Mouse (Mus musculus) left cerebral cortex, adult 11 months (tissue): ENCODE results near the gene Plekhg2.

Source experiments
- DNase-seq: peaks from one replicate; pipeline ENCODE4 v3.0.0; 2022; ENCODE audit warnings: low spot score

Gene Plekhg2

DNA sequence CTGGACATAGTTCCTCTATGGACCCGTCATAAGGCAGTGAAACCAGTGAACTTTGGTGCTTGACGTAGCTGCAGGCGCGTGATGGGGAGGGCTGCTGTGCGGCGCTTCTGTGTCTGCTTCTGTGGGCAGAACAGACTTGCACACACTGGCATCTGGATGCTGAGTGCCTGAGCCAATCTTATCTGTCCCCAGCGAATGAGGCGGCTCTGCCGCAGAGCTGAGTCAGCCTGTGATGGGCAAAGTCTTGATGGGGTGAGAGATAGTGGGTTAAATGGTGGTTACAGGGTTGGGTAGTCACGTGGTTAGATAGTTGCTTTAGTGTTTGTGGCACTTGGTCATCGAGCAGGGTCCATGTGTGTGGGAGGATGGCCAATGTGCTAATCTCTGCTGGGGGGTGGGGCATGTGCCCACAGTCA lies 10.6 kb upstream of the Plekhg2 start:
- peak; percentile 63 for DNase-seq

DNA sequence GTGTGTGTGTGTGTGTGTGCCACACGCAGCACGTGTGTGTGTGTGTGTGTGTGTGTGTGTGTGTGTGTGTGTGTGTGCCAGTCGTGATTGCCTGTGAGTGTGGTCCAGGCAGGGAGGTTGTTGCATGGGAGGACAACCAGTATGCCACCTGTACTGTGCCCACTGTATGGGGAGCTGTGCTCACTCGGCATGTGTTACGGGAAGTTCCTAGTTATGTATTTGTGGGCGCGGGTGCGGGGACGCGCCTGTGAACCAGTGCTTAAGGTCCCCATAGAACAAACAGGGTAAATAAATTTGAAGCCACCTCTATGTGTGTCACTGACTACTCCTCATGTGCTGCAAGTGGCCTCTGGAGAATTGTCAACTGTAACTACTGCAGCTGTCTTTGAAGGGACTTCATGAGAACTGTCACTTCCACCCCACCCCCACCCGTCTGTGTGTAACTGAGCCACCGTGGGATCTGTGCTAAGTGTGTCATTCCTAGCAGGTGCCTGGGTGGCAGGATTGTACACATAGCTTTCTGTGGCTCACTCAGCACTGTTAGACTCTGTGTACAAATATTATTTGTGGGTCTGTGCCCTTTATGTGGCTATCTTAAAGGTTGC lies 10.1 kb upstream of the Plekhg2 start:
- DNase-seq, result no peak

DNA sequence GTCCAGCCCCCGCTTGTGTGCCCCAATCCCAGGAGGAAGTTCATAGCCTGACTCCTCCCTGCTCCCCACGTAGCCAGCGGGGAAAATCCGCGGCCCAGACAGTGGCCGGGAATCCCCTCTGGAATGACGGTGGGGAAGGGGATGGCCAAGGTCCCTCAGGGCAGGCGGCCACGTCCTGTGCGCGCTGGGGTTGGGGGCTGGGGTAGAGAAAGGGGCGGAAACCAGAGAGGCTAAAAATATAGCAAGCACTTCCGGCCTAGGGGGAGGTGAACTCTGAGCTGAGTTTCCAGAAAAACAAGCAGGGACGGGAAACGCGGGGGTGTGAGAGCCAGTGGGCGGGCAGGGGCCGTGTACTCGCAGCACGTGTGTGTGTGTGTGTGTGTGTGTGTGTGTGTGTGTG lies 9.5 kb upstream of the Plekhg2 start:
- no peak for DNase-seq

DNA sequence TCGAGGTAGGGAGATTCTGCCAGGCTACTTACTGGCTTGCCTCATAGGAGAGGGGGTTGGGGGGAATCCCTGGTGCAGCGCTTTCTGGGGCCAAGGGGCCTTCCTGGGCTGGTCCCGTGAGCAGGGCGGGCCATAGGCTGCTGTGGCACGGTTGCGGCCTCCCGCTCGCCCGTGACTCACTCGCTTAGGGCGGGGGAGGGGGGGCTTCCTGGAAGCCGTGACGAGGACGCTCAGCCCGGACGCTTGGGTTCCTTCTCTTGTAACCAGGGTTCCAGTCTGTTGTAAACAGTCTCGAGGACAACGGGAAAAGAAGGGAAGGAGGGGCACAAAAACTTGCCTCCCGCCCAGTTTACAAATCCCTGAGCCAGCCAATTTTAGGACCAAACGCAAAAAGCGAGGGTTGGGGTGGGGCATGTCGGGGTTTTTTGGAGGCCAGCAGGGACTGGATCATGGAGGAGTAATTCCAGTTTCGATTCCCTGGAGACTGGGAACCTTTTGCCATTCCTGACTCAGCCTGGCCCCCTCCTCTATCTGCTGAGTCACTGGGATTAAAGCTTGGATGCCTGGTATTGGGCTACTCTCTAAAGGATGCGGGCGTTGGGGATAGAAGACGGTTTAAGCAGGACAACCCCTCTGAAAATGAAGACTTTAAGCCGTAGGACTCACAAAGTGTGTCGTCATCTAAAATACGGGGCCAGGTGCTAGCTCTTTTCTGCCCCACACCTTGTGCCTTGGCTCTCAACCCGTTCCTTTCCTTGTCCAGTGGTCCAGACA lies 8.8 kb upstream of the Plekhg2 start:
- no peak for DNase-seq

DNA sequence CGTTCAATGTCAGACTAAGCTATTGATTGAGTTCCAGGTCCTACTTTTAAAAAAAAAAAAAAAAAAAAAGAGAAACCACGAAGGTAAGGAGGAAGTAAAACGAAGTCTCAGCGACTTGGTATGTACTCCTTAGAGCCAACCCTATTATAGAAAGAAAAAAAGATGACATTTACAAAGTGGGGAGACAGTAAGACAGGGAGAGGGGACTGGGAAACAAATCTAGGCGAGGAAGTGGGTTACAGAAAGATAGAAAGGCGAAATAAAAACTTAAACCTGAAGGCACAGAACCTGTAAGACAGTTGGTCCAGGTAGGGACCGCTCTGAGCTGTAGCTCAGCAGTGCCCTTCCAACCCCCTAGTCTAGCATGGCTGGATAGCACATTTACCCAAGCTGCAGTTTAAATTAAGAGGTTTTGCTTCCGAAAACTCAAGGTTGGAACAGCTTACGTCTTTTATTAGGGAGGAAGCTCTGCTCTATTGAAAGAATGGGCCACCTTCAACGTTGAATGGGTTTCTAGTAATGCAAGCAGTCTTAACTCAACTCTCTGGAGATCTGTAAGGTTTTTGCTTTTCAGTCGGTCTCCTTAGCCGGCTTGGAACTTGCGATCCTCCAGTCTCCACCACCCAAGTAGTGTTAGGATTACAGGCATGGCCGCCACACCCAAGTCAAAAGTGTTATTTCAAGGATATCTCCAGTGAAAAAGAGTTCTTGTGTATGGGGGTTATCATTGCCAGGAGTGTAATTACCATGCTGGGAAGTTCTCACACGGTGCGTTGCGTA lies 8.0 kb upstream of the Plekhg2 start, which contains the start of gene Zfp36:
Gene Zfp36 (minus strand): TSS at position 17 of the 780 bp plus-strand sequence.
- DNase-seq, result no peak

DNA sequence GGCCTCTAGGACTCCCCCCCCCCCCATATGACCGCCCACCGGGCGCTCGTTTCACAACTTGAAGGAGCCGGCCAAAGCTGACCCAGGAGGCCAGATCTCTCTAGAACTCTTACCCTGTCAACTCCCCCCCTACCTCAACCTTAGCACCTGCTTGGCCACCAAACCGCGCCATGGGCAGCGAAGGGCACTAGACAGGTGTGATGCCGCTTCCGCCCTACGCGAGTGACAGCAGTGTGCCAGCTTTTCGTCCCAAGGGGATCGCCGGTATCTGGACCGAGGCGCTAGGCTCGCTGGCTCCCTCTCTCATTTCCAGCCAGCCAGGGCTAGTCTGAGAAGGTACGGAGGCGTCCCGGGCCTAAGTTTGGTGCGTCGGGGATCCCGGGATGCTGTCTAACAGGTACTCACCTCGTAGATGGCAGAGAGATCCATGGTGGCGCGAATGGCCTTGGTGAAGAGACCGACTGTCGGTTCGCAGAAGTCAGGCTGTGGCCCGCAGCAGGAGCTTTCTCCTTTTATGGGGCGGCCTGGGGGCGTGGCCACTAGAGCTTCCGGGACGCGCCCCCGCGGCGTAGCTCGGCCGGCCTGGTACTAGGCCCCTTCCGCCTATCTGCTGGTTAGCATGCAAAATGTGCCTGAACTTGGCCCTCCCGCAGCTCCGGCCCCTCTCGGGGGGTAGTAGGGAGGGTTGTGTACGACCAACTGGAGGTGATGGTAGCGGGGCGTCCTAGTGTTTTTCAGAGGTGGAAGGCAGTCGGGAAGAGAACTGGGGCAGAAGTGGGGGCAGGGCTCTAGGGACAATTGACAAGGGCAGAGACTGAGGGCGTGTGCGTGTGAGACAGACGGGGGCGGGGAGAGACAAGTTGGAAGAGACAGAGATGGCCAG lies 6.6 kb upstream of the Plekhg2 start:
- peak; percentile 70 for DNase-seq

DNA sequence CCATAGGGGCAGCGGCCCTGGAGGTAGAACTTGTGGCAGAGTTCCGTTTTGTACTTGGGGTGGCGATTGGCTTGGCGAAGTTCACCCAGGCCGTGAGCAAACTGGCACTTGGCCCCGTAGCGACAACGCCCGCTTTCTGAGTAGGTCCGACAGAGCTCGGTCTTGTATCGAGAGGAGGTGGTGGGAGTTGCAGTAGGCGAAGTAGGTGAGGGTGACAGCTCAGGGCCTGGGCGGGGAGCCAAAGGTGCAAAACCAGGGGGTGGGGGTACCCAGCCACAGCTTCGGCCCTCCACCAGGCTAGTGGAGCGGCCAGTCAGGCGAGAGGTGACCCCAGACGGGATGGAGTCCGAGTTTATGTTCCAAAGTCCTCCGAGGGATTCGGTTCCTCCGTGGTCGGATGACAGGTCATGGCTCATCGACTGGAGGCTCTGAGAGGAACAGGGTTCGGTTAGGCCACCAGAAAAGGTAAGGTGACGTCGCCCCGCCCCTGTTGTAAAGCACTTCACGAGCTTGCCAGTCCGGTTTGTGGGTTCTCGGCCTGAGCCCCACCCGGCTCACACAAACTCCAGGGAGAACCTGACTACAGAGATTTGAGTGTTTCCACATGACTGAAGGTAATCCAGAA lies 5.8 kb upstream of the Plekhg2 start:
- DNase-seq, result no peak

DNA sequence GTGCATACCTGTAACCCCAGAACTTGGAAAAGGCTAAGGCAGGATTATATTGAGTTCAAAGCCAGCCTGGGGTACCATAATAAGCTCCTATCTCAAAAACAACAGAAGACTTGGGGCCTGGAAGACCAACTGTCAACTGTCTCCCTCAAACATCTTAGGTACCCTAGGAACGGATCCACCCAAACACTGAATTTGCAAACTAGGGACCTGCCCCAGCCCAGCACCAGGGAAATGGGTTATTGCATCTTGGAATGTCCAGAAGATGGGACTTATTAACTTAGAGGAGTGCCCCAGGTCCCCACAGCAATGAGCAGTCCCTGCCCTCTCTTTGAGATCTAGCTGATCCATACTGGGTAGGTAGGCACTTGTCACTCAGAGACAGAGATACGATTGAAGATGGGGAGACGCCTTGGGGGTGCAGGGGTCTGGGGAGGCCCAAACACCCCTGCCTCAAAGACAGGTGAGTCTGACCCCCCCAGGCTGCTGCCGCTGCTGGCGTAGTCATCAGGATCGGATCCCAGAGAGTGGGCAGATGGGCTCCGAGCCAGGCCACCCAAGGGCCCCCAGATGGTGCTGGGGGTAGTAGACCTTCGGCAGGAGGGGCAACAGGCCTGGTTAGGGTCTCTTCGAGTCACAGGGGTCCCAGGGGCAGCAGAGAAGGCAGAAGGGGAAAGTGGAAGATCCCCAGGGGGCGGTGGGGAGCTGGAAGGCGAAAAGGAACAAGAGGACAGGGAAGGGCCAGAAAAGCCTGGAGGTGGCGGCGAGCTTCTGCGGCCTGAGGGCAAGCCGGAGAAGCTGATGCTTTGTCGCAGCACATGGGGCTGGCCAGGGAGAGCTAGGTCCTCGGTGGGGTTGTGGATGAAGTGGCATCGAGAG lies 5.0 kb upstream of the Plekhg2 start:
- no peak for DNase-seq

DNA sequence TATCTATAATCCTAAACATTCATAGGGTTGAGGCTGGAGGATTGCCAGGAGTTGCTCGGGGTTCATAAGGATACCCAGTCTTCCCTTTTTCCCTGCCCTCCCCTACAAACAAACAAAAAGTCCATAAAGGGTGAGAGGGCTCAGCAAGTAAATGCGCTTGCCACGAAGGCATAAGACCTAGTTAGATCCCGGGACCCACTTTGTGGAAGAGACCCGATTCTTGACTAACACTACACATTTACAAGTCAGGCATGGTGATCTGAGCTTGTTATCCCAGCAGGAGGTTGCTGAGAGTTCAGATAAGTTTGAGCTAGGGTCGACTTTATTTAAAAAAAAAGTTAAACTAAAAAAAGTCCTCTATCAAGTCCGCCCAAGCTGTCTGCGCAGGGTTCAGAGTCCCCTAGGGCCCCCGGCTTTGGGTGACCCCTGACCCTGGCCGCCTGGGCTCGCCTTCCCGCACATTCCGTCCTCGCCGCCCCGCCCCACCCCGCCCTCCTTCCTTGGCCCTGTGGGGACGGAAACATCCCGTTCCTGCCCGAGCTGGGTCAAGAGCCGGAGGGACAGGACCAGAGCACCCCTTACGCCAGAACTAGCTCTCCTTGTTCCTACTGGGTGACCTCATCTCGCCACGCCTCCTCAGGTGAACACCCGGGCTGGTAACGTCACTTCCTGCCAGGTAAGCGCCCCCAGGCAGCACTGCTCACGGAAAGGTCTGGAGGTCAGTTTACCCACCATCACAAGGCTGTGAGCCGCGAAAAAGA lies 3.8 kb upstream of the Plekhg2 start:
- DNase-seq, result no peak

DNA sequence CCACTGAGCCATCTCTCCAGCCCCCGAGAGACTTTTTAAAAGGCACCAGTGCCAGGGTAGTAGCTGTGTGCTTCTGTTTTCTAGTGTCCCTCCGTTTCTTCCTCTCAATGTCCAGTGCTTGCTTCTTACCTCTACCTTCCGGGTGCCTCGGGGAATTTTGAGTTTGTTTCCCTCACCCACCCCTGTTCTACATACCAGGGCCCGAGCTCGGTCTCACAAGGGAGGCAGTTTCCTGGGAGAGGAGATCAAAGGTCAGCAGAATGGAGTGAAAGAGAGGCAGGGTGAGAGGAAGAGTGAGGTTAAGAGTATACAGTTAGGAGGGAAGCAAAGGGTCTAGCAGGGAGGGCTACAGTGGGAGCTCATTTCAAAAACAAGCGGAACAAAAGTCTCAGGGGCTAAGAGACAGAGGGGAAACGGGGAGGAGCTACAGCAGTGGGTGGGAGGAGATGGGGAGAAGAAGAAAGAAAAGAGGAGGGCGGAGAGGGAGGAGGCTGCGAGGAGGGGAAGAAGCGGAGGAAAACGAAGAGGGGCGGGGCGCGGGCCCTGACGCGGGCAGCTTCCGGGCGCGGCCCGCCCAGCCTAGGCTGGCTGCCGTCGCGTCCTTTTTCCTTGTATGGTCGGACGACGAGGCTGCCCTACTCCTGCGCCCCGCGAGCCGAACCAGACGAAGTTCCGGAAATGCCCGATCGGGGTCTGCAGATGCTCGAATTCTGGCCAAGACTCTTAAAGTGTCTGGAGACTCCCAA lies 3.0 kb upstream of the Plekhg2 start:
- DNase-seq, result peak; percentile 63

DNA sequence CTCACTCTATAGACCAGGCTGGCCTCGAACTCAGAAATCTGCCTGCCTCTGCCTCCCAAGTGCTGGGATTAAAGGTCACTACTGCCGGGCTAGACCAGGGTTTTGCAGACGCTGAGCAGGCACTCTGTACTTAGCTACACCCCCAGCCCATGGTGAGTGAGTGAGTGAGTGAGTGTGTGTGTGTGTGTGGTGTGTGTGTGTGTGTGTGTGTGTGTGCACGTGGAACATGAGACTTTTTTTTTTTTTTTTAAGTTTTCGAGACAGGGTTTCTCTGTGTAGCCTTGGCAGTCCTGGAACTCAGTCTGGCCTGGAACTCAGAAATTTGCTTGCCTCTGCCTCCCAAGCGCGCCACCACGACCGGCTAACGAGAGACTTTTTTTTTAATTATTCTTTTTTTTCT lies 2.2 kb upstream of the Plekhg2 start:
- DNase-seq, result no peak

DNA sequence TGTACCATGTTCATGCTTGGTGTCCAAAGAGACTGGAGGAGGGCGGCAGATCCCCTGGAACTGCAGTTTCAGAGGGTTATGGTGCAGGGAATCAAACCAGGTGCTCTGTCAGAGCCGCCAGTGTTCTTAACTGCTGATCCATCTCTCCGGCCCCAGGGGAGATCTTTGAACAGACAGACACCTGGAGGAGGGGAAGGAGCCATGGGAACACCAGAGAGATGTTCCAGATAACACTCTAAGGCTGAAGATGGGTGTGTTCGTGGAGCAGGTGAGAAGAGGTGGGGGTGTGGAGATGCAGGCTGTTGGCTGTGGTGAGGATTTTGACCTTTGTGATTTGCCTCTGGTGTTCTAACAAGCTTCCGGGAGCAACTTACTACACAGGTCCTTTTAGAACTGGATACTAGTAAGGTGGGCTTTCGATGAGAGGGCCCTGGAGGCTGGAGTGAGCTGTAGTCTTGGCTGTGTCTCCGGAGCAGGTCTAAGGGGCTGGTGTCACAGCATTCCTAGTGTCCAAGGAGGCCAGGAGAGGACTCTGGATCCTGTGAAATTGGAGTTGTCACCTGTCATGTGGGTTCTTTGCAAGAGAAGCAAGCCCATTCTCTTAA lies 1.6 kb upstream of the Plekhg2 start:
- no peak for DNase-seq

DNA sequence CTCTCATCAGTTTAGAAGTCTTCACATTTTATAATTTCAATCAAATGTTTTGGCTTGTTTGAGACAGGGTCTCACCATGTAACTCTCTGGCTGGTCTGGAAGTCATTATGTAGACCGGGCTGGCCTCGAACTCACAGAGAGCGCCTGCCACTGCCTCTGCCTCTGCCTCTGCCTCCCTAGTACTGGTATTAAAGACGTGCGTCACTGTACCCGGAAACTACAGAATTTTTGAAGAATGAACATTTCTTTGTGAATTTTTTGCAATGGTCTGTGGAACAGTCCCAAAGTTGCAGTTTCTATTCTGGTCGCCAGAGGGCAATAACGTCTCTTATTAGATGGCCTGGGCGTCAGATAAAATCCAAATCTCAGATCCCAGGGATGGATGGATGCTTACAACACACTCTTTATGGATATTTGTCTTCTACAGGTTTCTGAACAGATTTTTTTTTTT lies 757 bp upstream of the Plekhg2 start:
- DNase-seq, result peak; percentile 74

DNA sequence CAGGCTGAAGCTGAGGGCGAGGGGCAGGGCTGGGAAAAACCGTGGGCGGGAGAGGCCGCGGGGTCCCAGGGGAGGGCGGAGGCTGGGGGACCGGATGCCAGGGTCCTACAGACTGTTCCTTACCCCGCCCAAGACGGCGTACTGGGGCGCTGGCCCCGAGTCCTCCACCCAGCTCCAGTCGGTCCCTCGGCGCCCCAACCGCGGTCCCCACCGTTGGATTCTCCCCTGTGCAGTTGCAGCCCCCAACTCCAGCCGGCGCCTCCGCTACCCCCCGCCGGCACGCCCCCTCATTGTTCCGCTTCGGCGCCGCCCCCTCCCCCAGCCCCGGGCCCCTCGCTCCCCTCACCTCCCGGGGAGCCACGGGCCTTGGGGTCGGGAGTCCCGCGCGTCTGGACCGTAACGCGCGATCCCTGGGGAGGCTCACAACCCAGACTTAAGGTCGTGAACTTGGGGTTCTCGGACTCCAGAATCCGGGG lies 847 bp downstream of the Plekhg2 start:
- DNase-seq, result no peak

DNA sequence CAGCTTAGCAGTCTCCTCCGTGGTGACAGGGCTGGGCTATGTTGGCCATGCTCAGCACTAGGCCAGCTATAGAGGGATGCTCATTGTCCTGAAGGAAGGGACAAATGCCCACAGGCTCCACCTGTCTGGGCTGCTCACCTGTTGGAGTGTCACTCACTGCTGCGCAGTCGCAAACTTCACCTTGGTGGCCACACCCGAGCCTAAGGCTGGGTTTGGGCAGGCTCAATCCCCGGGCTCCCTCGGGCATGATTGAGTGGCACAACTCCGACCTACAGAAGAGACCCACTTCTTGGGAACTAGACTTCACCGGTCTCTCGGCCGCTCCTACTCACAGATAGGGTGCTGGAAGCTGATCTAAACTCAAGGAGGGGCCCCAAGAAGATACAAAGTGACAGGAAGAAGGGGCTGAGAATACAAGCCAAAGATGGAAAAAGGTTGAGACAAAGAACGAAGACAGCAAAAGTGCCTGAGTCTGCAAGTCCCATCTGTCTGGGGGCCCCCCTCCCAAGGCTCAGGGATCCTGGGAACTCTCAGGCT lies 1.4 kb downstream of the Plekhg2 start:
- no peak for DNase-seq

DNA sequence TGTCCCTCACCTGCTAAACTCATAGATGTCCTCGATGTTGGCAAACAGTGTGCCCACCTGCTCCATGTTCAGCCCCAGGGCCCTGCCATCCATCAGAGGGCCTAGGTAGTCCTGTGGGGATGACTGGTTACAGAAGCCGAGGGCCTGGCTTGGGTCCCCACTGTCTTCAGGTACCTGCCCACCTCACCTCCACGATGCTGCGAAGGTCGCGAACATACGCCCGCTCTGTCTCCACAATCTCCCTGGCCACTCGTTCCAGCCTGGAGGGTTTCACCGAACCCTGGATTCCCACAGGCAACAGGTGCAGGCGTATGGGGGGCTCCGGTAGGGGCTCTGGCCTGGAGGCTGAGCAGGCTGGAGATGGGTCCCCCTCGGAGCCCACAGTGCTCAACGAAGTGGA lies 2.3 kb downstream of the Plekhg2 start:
- no peak for DNase-seq

DNA sequence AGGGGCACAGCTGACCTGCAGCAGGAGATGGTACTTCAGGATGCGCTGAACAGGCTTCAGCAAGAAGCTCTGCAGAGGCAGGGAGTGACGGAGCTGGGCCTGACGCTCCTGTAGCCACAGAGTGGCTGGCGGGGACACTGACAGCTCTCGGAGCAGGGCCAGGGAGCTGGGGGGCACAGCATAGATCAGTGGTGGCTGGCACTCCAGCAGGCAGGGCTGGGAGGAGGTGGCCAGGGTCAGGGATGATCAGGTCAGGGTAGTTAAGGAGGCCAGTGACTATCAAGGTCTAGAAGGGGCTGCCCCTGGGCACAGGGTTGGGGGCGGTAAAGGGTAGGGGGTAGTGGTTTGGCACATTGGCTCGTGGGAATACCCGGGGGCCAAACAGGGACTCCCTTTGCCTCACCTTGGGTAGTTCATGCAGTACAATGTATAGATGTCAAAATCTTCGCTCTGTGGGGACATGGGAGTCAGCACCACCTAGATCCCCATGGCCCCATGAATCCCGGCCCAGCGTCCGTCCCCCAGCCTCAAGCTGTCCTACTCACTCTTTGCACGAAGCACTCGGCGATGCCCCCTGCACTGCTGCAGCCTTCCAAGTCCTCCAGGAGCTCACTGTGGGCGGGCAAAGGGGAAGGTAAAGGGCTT lies 4.0 kb downstream of the Plekhg2 start:
- DNase-seq, result no peak
